Mouse (Mus musculus) limb, embryonic 15.5 days (tissue): ENCODE results near the gene Zfp982. TPM values are rescaled to one million over a fixed set of nuclear protein-coding genes. Genes with fewer than 3 reads are reported as not detected.
"Not testable (repeated sequence)": the region's sequence is repeated elsewhere in the genome, so short reads cannot be mapped to it uniquely, and the experiment has no call there.

Source experiments
- ATAC-seq: fragments of 200-750 bp; cut with Nextera tagmentation; 2 replicates; pipeline ENCODE4 v1.8.0; 2017; ENCODE audit warnings: low read depth, moderate TSS enrichment; ENCODE audit not compliant: insufficient number of reproducible peaks, low FRiP score, low TSS enrichment
- H3K27ac ChIP-seq: fragments of 300-500 bp; sonication (generic); 2 replicates; pipeline ENCODE4 v1.5.1; 2015; ENCODE audit warnings: moderate library complexity, mild to moderate bottlenecking, inconsistent platforms
- H3K27me3 ChIP-seq: fragments of 300-500 bp; sonication (generic); 2 replicates; pipeline ENCODE4 v1.6.1; 2015; ENCODE audit warnings: inconsistent platforms
- H3K36me3 ChIP-seq: fragments of 300-500 bp; sonication (generic); 2 replicates; pipeline ENCODE4 v1.6.1; 2015; ENCODE audit warnings: inconsistent platforms
- H3K4me1 ChIP-seq: fragments of 300-500 bp; sonication (generic); 2 replicates; pipeline ENCODE4 v1.6.1; 2015; ENCODE audit warnings: inconsistent platforms
- H3K4me2 ChIP-seq: fragments of 300-500 bp; sonication (generic); 2 replicates; pipeline ENCODE4 v1.6.1; 2015; ENCODE audit warnings: mild to moderate bottlenecking, inconsistent platforms
- H3K4me3 ChIP-seq: fragments of 300-500 bp; sonication (generic); 2 replicates; pipeline ENCODE4 v1.5.1; 2015; ENCODE audit warnings: mild to moderate bottlenecking, inconsistent platforms
- H3K9ac ChIP-seq: fragments of 300-500 bp; sonication (generic); 2 replicates; pipeline ENCODE4 v1.6.1; 2015; ENCODE audit warnings: inconsistent platforms
- H3K9me3 ChIP-seq: fragments of 300-500 bp; sonication (generic); 2 replicates; pipeline ENCODE4 v1.6.1; 2016; ENCODE audit warnings: inconsistent platforms
- whole genome bisulfite sequencing: fragments of 180-500 bp; shearing (Covaris S2); methylation state at CpG from one replicate; pipeline ENCODE4 v1.1.7; 2015; 5-methylcytosine and 5-hydroxymethylcytosine counted together
- polyA plus RNA-seq: library from polyadenylated mRNA; unstranded; fragments of >200 nt; fragmentation: Nextera tagmentation; extraction: Ambion mirVana; gene quantifications from 2 replicates; pipeline ENCODE4 v1.2.1, GENCODE M21; 2015

Zfp982 gene
- polyA plus RNA-seq, 1 experiment from 2014 or later, result 5.6 TPM

- Histone ChIP-seq H3K4me3 (no peak overlapping the region), H3K4me1 (no peaks in the 10 kb centered on the region), H3K27me3 (no peaks in the 10 kb centered on the region), H3K36me3 (no peaks in the 10 kb centered on the region), H3K4me2 (no peak overlapping the region), H3K9me3 (peaks cover 38% of the 10 kb centered on the region), H3K27ac (no peak overlapping the region), H3K9ac (no peak overlapping the region)
- no peak for ATAC-seq
- 87% methylated on average over 1 of the region's 1 CpGs for WGBS
These were observed 32.9 kb downstream of the Zfp982 start for GRCm38 (mm10) chr4:147525125-147525524.

GRCm38 (mm10) chr4:147530366-147530765 is 38.1 kb downstream of the Zfp982 start:
- no peak overlapping the region for H3K9ac ChIP-seq
- no peaks in the 10 kb centered on the region for H3K36me3 ChIP-seq
- no peaks in the 10 kb centered on the region for H3K27me3 ChIP-seq
- H3K9me3 ChIP-seq, result peaks cover 20% of the 10 kb centered on the region
- no peak for ATAC-seq
- no peak overlapping the region for H3K4me2 ChIP-seq
- H3K4me3 ChIP-seq, result no peak overlapping the region
- no peak overlapping the region for H3K27ac ChIP-seq
- WGBS, result 89% methylated on average over 1 of the region's 1 CpGs
- no peaks in the 10 kb centered on the region for H3K4me1 ChIP-seq

DNA sequence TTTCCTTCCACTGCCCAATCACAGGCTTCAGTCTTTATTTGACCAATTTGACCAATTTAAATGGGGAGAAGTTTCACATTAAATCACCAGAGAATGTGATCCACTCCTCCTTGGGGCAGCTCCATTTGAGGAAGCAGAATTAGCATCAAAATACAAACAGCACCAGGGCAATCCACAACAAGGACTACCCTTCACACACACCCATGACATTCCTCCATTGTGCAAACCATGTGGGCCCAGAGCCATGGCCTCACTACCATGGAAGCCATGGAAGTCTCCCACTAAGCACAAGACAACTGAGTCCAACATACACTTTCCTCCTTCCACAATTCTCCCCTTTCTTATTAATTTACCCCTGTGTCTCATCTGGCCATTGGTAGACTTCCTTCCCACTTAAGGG is 43.7 kb downstream of the Zfp982 start:
- not testable (repeated sequence) for H3K27me3 ChIP-seq, H3K9ac ChIP-seq, ATAC-seq, H3K4me1 ChIP-seq, H3K4me3 ChIP-seq, H3K27ac ChIP-seq, H3K4me2 ChIP-seq, H3K36me3 ChIP-seq
- peaks cover 26% of the 10 kb centered on the region for H3K9me3 ChIP-seq

GRCm38 (mm10) chr4:147537702-147538101 is 45.5 kb downstream of the Zfp982 start:
- Histone ChIP-seq H3K36me3 (no peaks in the 10 kb centered on the region), H3K4me3 (no peak overlapping the region), H3K4me2 (no peak overlapping the region), H3K4me1 (no peaks in the 10 kb centered on the region), H3K9me3 (peaks cover 26% of the 10 kb centered on the region), H3K27me3 (no peaks in the 10 kb centered on the region), H3K9ac (no peak overlapping the region), H3K27ac (no peak overlapping the region)
- no peak for ATAC-seq
- 75% methylated on average over 2 of the region's 2 CpGs for WGBS

GRCm38 (mm10) chr4:147539918-147540317 is 47.7 kb downstream of the Zfp982 start, which contains the start of gene Gm16503:
Gene Gm16503, plus strand, starts transcription at chr4:147540218.
- H3K4me3 ChIP-seq, H3K4me1 ChIP-seq, H3K27ac ChIP-seq, H3K4me2 ChIP-seq, H3K9ac ChIP-seq, H3K27me3 ChIP-seq, H3K36me3 ChIP-seq, ATAC-seq: not testable (repeated sequence)
- H3K9me3 ChIP-seq, result peaks cover 26% of the 10 kb centered on the region
- 84% methylated on average over 3 of the region's 3 CpGs for WGBS

DNA sequence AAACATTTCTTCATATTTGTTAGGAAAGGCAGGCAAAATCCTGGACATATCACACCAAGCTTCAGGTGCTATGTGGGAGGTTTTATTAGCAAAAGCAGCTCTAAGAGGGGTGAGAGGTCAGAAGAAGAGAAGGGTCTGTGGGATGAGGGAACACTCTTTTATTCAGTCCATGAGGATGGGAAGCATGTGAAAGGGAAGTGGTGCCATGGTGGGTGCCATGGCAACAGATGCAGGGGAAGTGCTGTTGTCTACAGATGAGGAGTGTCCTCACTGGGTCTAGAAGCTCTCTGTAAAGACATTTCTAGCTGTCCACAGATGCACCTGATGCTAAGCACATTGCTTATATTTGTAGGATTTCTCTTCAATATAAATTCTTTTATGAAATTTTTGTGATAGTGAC is 48.9 kb downstream of the Zfp982 start:
- H3K36me3 ChIP-seq, result no peaks in the 10 kb centered on the region
- ATAC-seq, result no peak
- H3K27ac ChIP-seq, result no peak overlapping the region
- no peak overlapping the region for H3K4me3 ChIP-seq
- H3K27me3 ChIP-seq, result no peaks in the 10 kb centered on the region
- H3K4me2 ChIP-seq, result no peak overlapping the region
- no peaks in the 10 kb centered on the region for H3K4me1 ChIP-seq
- peaks cover 18% of the 10 kb centered on the region for H3K9me3 ChIP-seq
- H3K9ac ChIP-seq, result no peak overlapping the region

DNA sequence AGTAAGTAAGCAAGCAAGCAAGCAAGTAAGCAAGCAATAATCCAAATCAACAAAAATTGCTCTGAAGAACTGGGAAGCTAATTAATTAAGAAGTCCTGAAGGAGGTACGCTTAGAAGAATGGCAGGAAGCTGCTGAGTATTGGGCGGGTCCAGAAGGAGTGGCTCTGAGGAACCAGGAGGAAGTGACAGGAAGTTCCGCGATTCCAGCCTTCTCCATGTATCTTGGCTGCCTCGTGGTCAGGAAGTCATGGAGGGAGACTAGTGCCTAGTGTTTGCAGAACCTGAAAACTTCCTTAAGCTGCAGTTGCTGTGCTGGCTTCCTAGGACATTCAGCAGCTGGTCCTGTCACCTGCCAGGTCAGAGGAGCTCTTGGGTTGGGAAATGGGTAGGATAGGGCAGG is 60.9 kb downstream of the Zfp982 start, which contains the start of gene Zfp985:
Gene Zfp985 (plus strand): TSS at position 207 of the 400 bp plus-strand sequence.
- not testable (repeated sequence) for H3K27me3 ChIP-seq, H3K4me3 ChIP-seq, H3K27ac ChIP-seq, H3K4me1 ChIP-seq, ATAC-seq, H3K9ac ChIP-seq, H3K36me3 ChIP-seq, H3K9me3 ChIP-seq, H3K4me2 ChIP-seq
- WGBS, result 78% methylated on average over 5 of the region's 5 CpGs

DNA sequence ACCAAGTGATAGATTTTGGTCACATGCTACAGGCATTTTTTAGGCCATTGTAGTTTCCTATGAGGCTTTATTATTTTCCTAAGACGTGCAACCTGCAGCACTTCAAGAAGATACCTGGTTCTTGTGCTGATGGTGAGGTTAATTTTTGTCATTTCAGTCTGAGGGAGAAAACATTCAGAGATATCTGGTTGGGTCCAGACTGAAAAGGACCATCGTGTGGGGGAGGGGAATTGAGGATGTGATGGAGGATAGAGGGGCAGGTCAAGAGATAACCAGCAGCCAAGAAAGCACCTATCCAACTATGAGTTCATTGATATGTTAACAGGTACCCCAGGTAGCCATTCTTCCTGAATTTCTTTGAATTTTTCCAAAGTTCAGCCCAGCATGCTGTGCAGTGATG is 62.1 kb downstream of the Zfp982 start:
- ATAC-seq, H3K27ac ChIP-seq, H3K4me1 ChIP-seq, H3K36me3 ChIP-seq, H3K4me3 ChIP-seq, H3K9me3 ChIP-seq, H3K4me2 ChIP-seq, H3K27me3 ChIP-seq, H3K9ac ChIP-seq: not testable (repeated sequence)
- WGBS, result 81% methylated on average over 2 of the region's 2 CpGs

- not testable (repeated sequence) for H3K4me2 ChIP-seq, H3K27me3 ChIP-seq, H3K9me3 ChIP-seq, H3K4me3 ChIP-seq, H3K9ac ChIP-seq, H3K4me1 ChIP-seq, ATAC-seq, H3K27ac ChIP-seq, H3K36me3 ChIP-seq
- 56% methylated on average over 1 of the region's 1 CpGs for WGBS
These were observed 64.7 kb downstream of the Zfp982 start for GRCm38 (mm10) chr4:147556921-147557320.

DNA sequence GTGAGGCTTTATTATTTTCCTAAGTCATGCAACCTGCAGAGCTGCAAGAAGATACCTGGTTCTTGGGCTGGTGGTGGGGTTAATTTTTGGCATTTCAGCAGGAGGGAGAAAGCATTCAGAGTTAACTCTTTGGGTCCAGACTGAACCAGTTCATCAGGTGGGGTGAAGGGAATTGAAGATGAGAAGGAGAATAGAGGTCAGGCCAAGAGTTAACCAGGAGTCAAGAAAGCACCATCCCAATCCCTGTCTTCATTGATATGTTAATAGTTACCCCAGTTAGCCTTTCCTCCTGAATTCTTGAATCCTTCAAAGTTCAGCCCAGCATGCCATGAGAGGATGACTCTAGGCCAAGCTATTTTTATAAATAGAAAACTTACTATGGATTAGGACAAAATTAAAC is 65.8 kb downstream of the Zfp982 start:
- not testable (repeated sequence) for H3K4me1 ChIP-seq, H3K4me3 ChIP-seq, H3K27ac ChIP-seq, H3K4me2 ChIP-seq, H3K36me3 ChIP-seq, H3K27me3 ChIP-seq, ATAC-seq, H3K9me3 ChIP-seq, H3K9ac ChIP-seq

DNA sequence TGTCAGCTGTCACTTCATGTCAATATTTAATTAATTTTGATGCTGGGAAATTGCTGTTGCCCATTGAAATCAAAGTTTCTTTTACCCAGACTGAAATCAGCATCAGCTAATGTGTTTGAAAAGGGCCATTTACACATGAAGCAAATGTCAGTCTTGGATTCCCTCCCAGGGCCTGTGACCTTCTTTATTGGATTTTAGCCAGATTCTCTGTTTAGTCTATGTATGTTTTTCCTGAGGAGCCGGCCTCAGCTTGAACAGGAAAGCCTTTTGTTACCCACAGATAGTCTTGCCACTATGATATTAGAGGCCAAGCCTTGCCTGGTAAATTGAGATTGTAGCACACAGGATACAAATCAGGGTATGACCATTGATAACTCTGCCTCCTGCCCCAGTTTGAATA is 66.9 kb downstream of the Zfp982 start:
- H3K27ac ChIP-seq, H3K27me3 ChIP-seq, H3K4me3 ChIP-seq, H3K9me3 ChIP-seq, ATAC-seq, H3K4me1 ChIP-seq, H3K9ac ChIP-seq, H3K36me3 ChIP-seq, H3K4me2 ChIP-seq: not testable (repeated sequence)
- 57% methylated on average over 1 of the region's 1 CpGs for WGBS
